Mouse (Mus musculus): ENCODE results near the gene Dync1li2.

Gene Dync1li2

GRCm38 (mm10) chr8:104442299-104443124, at the start of gene Dync1li2:
Dync1li2 (minus strand) TSS chr8:104443047.
- peak; percentile 85 for ATAC-seq (ENCODE audit: insufficient number of reproducible peaks, low FRiP score, low TSS enrichment)

DNA sequence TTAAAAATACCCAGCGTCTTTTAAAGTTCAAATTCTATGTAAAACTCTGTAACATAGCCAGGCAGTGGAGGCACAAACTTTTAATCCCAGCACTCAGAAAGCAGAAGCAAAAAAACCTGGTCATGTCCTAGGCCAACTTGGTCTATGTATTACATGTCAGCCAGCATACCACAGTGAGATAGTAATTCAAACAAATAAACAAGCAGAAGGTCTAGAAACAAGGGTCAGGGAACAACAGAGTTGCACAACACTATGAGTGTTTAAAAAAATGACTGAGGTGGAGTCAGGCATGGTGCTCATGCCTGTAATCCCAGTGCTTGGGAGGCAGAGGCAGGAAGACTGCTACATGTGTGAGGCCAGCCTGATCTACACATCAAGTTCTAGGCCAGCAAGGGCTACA, 36.2 kb upstream of the Dync1li2 start:
- no peak for ATAC-seq (ENCODE audit: insufficient number of reproducible peaks, low FRiP score, low TSS enrichment)

DNA sequence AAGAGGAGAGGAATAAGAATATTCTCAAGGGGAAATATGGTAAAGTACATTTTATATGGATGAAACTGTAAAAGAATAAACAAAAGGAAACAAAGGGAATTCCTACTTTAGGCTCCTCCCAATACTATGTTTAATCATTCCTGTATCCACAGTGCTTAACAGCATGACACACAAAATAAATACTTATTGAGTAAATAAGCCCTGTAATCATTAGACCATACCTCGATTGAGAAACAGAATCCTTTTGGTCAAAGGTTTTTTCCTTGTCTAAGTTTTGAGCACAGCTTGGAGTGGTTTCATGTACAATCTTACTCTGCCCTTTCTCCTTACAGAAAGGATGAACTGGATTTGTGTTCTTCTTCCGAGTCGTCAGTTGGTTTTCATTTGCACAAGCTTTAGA, 29.6 kb upstream of the Dync1li2 start:
- no peak for ATAC-seq (ENCODE audit: insufficient number of reproducible peaks, low FRiP score, low TSS enrichment)

GRCm38 (mm10) chr8:104467463-104467862, 24.6 kb upstream of the Dync1li2 start:
- no peak for ATAC-seq (ENCODE audit: insufficient number of reproducible peaks, low FRiP score, low TSS enrichment)

- ATAC-seq (ENCODE audit: insufficient number of reproducible peaks, low FRiP score, low TSS enrichment) = no peak
Observed at GRCm38 (mm10) chr8:104452177-104452576, 9.3 kb upstream of the Dync1li2 start.

- no peak for ATAC-seq (ENCODE audit: insufficient number of reproducible peaks, low FRiP score, low TSS enrichment)
Observed at GRCm38 (mm10) chr8:104448796-104449195, 5.9 kb upstream of the Dync1li2 start.

DNA sequence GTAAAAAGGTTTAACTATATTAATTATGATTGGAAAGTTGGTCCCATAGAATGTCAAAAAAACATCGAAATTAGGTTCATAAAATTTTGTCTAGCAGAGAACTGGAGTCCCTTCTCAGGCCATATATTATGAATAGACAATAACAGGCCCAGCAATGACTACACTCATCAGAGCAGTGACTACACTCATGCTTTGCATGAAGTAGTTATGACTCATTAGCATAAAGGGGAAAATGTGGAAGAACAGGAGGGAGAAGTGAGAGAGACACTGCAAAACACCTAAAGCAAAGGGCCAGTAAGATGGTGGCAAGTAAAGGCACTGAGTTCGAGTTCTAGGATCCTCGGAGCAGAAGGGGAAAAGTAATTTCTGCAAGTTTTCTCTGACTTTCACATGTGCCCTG, 3.2 kb upstream of the Dync1li2 start:
- no peak for ATAC-seq (ENCODE audit: insufficient number of reproducible peaks, low FRiP score, low TSS enrichment)

- ATAC-seq (ENCODE audit: insufficient number of reproducible peaks, low FRiP score, low TSS enrichment) = no peak
Observed at GRCm38 (mm10) chr8:104445248-104445647, 2.4 kb upstream of the Dync1li2 start.

- no peak for ATAC-seq (ENCODE audit: insufficient number of reproducible peaks, low FRiP score, low TSS enrichment)
Observed at GRCm38 (mm10) chr8:104443125-104443679, 355 bp upstream of the Dync1li2 start.

- ATAC-seq (ENCODE audit: insufficient number of reproducible peaks, low FRiP score, low TSS enrichment) = no peak
Observed at GRCm38 (mm10) chr8:104441613-104442012, 1.2 kb downstream of the Dync1li2 start.

DNA sequence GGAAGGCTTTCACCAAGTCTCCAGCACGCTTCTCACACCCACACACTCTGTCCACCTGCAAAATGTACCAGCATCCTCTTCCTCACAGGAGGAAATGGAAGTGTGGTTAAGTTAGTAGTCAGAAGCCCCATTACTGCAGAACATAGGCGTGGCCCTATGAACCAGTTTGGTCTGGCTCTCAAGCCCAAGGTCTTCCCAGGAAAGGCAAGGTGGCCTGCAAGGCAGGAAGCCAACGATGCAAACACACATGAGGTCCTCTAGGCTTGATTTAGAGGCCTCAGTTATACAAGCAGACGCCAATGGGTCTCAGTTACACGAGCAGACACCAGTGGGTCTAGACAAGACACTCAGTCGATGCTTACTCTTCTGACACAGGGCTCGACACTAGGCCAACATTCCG, 3.4 kb downstream of the Dync1li2 start:
- ATAC-seq (ENCODE audit: insufficient number of reproducible peaks, low FRiP score, low TSS enrichment) = no peak

DNA sequence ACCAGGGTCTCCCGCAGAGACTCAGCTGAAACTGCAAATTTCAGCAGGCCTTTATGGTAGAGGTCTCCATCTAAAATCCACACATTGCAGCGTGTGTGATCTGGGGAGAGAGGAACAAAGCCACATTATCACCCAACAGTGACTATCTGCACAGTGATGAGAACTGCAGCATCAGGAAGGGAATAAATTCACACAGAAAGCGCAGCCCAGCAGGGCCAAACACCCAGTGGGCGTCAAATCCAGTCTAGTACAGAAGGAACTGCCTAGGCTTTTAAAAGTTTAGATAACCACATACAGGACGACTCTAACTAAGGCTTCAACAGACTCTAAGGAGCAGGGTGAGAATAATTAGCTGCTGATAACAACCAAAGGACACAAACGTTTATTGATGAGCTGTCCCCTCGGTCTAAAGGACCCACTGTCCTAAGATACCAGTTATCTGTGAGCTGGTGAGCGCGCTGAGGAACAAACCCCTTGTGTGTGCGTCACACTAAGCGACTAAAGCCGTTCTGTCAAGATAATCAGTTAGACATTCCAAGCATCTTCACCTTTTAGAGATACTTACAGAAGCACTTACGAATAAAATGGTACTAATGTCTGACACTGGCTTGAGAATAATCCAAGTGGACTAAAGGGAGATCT, 5.2 kb downstream of the Dync1li2 start:
- ATAC-seq (ENCODE audit: insufficient number of reproducible peaks, low FRiP score, low TSS enrichment) = no peak

DNA sequence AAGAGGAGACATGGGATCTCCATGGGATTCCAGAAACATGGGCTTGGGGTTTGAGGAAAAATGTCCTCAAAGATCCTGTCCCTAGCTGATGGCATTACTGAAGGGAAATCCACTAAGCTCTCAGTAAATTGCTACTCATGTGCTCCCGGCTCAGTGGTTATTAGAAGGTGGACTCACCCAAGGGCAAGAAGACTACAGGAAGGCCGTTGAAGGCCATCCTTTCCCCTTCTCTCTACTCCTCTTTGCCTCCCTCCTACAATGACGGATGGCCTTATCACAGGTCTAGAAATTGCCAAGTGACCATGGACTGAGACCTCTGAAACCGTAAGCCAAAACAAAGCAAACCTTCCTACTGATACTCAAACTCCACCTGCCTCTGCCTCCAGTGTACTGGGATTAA, 6.3 kb downstream of the Dync1li2 start:
- no peak for ATAC-seq (ENCODE audit: insufficient number of reproducible peaks, low FRiP score, low TSS enrichment)

GRCm38 (mm10) chr8:104436038-104436437, 6.8 kb downstream of the Dync1li2 start:
- peak; percentile 87 for ATAC-seq (ENCODE audit: insufficient number of reproducible peaks, low FRiP score, low TSS enrichment)

DNA sequence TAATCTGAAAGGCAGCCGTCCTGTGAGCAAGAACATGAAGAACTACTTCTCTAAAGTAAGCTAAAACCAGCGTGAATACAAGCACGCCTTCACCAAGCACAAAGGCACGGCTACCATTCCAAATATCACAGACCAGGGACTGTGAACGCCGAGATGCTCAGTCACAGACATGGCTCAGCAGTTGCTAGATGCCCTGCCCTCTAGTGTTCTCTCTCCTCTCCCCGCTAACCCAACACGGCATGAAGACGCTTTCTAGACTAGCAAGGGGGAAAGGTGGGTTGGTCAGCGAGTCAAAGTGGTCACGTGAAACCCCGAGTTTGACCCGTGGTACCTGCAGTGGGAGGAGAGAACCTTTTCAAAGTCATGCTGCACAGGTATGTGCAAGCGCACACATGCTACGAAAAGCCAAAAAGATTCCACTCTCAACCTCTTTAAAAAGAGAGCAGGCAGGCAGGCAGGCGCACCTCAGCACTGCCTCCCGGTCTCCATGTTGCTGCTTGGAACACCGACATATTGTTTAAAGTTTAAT, 8.0 kb downstream of the Dync1li2 start:
- peak; percentile 51; the same call in 1 of the 2 replicates for ATAC-seq (ENCODE audit: insufficient number of reproducible peaks, low FRiP score, low TSS enrichment)

GRCm38 (mm10) chr8:104434275-104434674, 8.6 kb downstream of the Dync1li2 start:
- ATAC-seq (ENCODE audit: insufficient number of reproducible peaks, low FRiP score, low TSS enrichment) = no peak

- ATAC-seq (ENCODE audit: insufficient number of reproducible peaks, low FRiP score, low TSS enrichment) = no peak
Observed at GRCm38 (mm10) chr8:104433191-104433842, 9.5 kb downstream of the Dync1li2 start.

DNA sequence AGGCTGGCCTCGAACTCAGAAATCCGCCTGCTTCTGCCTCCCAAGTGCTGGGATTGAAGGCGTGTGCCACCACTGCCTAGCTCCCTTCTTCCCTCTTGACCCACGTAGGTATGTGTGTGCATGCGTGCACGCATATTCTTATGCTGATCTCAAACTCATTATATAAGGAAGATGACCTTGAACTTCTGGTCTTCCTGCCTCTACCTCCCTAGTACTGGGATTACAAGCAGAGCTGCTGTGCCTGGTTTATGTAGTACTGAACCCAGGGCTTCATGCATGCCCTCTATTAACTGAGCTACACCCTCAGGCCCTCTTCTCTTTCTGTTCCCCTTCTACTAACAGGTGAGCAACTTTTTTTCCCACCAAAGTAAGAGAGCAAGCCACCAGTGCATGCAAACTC, 10.2 kb downstream of the Dync1li2 start:
- no peak for ATAC-seq (ENCODE audit: insufficient number of reproducible peaks, low FRiP score, low TSS enrichment)

- ATAC-seq (ENCODE audit: insufficient number of reproducible peaks, low FRiP score, low TSS enrichment) = no peak
Observed at GRCm38 (mm10) chr8:104430230-104430629, 12.6 kb downstream of the Dync1li2 start.

- ATAC-seq (ENCODE audit: insufficient number of reproducible peaks, low FRiP score, low TSS enrichment) = no peak
Observed at GRCm38 (mm10) chr8:104427703-104428102, 15.1 kb downstream of the Dync1li2 start.

DNA sequence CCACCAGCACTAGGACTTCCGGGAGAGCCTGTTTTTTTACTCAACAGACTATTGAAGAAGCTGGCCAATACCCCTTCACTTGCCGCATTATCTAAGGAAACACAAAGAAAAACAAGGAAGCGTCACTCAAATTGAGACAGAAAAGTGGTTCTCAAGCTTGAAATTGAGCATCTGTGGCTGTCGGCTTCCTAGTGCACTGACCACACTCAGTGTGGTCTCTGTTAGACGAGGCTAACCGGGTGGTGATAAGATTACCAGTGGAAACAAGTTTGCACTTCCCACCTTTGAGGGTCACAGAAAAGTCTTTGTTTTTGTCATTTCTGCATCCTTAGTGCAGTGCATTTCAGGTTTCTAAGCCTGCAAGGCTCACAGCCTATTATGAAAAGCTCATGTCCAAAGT, 20.5 kb downstream of the Dync1li2 start:
- no peak for ATAC-seq (ENCODE audit: insufficient number of reproducible peaks, low FRiP score, low TSS enrichment)
